Mouse (Mus musculus): ENCODE data around the gene Rcor3.

The Rcor3 gene

GRCm38 (mm10) chr1:192137926-192138910 lies at the start of gene Rcor3:
TSS of gene Rcor3 (minus strand) at chr1:192138062.
- peak; percentile 57 to 62 for DNase-seq (ENCODE audit: low spot score in 2 of 2)

GRCm38 (mm10) chr1:192181696-192182257 lies 43.9 kb upstream of the Rcor3 start:
- DNase-seq (ENCODE audit: low spot score in 2 of 2) = no peak

- no peak for DNase-seq (ENCODE audit: low spot score in 2 of 2)
Observed at GRCm38 (mm10) chr1:192179877-192180276, 42.0 kb upstream of the Rcor3 start.

- DNase-seq (ENCODE audit: low spot score in 2 of 2) = no peak
Observed at GRCm38 (mm10) chr1:192171477-192171876, 33.6 kb upstream of the Rcor3 start.

- no peak for DNase-seq (ENCODE audit: low spot score in 2 of 2)
Observed at GRCm38 (mm10) chr1:192151179-192151578, 13.3 kb upstream of the Rcor3 start.

GRCm38 (mm10) chr1:192140313-192140712 lies 2.5 kb upstream of the Rcor3 start:
- no peak for DNase-seq (ENCODE audit: low spot score in 2 of 2)

- DNase-seq (ENCODE audit: low spot score in 2 of 2) = no peak
Observed at GRCm38 (mm10) chr1:192137291-192137925, 454 bp downstream of the Rcor3 start.

- DNase-seq (ENCODE audit: low spot score in 2 of 2) = peak; percentile 57 to 72
Observed at GRCm38 (mm10) chr1:192136561-192137290, 1.1 kb downstream of the Rcor3 start.

GRCm38 (mm10) chr1:192130202-192130601 lies 7.7 kb downstream of the Rcor3 start:
- no peak for DNase-seq (ENCODE audit: low spot score in 2 of 2)

- DNase-seq (ENCODE audit: low spot score in 2 of 2) = no peak
Observed at GRCm38 (mm10) chr1:192128343-192128742, 9.5 kb downstream of the Rcor3 start.

GRCm38 (mm10) chr1:192125761-192126160 lies 12.1 kb downstream of the Rcor3 start:
- no peak for DNase-seq (ENCODE audit: low spot score in 2 of 2)

GRCm38 (mm10) chr1:192116262-192116661 lies 21.6 kb downstream of the Rcor3 start:
- DNase-seq (ENCODE audit: low spot score in 2 of 2) = no peak

- no peak for DNase-seq (ENCODE audit: low spot score in 2 of 2)
Observed at GRCm38 (mm10) chr1:192115378-192115777, 22.5 kb downstream of the Rcor3 start.

GRCm38 (mm10) chr1:192109169-192109568 lies 28.7 kb downstream of the Rcor3 start:
- DNase-seq (ENCODE audit: low spot score in 2 of 2) = no peak

- no peak for DNase-seq (ENCODE audit: low spot score in 2 of 2)
Observed at GRCm38 (mm10) chr1:192107352-192107751, 30.5 kb downstream of the Rcor3 start.

GRCm38 (mm10) chr1:192105902-192106389 lies 31.9 kb downstream of the Rcor3 start:
- no peak for DNase-seq (ENCODE audit: low spot score in 2 of 2)

GRCm38 (mm10) chr1:192104021-192104420 lies 33.8 kb downstream of the Rcor3 start:
- DNase-seq (ENCODE audit: low spot score in 2 of 2) = no peak

GRCm38 (mm10) chr1:192103176-192103575 lies 34.7 kb downstream of the Rcor3 start:
- DNase-seq (ENCODE audit: low spot score in 2 of 2) = no peak

- DNase-seq (ENCODE audit: low spot score in 2 of 2) = peak in 1 of 2 experiments; percentile 33
Observed at GRCm38 (mm10) chr1:192101359-192101758, 36.5 kb downstream of the Rcor3 start.

- no peak for DNase-seq (ENCODE audit: low spot score in 2 of 2)
Observed at GRCm38 (mm10) chr1:192100742-192101141, 37.1 kb downstream of the Rcor3 start.

GRCm38 (mm10) chr1:192095626-192096025 lies 42.2 kb downstream of the Rcor3 start:
- DNase-seq (ENCODE audit: low spot score in 2 of 2) = no peak
